In genomic region chr19:6485059-6485630, GRCm38 (mm10) we compare ENCODE assay signal across 16 mouse cellular contexts. TPM values are rescaled to one million over a fixed set of nuclear protein-coding genes. Genes with fewer than 3 reads are reported as not detected.
"Had no signal": no experiment of that assay in that cellular context is flagged by ENCODE, and none has a peak within 500 bp of the region (broad histone marks: within the 10 kb centered on the region; RNA-seq: fewer than 3 reads in every experiment).

No protein-coding gene starts in this region.

- H3K27ac ChIP-seq: limb, embryonic 15.5 days; liver, embryonic 12.5 days; lung, embryonic 15.5 days; midbrain, embryonic 13.5 days had no signal

- H3K4me1 ChIP-seq: limb, embryonic 15.5 days; liver, embryonic 12.5 days; lung, embryonic 15.5 days had no signal

- H3K4me3 ChIP-seq: limb, embryonic 15.5 days; liver, embryonic 12.5 days; lung, embryonic 15.5 days; midbrain, embryonic 13.5 days had no signal

- DNase-seq: kidney, postnatal 25 days; layer of hippocampus, postnatal 36 days; lung, postnatal 36 days; right cerebral cortex, adult 18-20 months; right cerebral cortex, postnatal 25 days; thymus, postnatal 36 days had no signal

RNA-seq across cellular contexts. Expression of gene Slc22a12, which starts 57.7 kb away (rescaled TPM):
- total RNA-seq: megakaryocyte progenitor cell, adult 5-6 weeks had no signal
- polyA plus RNA-seq: limb, embryonic 11.5 days; limb, embryonic 15.5 days; liver, embryonic 12.5 days; liver, embryonic 16.5 days; midbrain, embryonic 13.5 days; small intestine, adult 2 months; stomach, embryonic 16.5 days; thymus, postnatal 0 days had no signal
